Mouse (Mus musculus): ENCODE measurements around the gene Mrc2. TPM values are rescaled to one million over a fixed set of nuclear protein-coding genes. Genes with fewer than 3 reads are reported as not detected.

Gene Mrc2
- polyA plus RNA-seq, 1 experiment from 2014 or later = 14.7 TPM

Other genes starting within 250 kb of the Mrc2 start
- not detected in 2 replicates for gene Efcab3, start 229.1 kb upstream of the Mrc2 start, polyA plus RNA-seq (2014; fragmentation: Nextera tagmentation; extraction: Ambion mirVana)
- 49.8 and 58.5 TPM in 2 replicates for gene Mettl2, start 166.2 kb upstream of the Mrc2 start, polyA plus RNA-seq (2014; fragmentation: Nextera tagmentation; extraction: Ambion mirVana)
- not detected in 2 replicates for gene Gm10842, start 145.8 kb upstream of the Mrc2 start, polyA plus RNA-seq (2014; fragmentation: Nextera tagmentation; extraction: Ambion mirVana)
- gene Tlk2, start 113.8 kb upstream of the Mrc2 start, polyA plus RNA-seq (2014; fragmentation: Nextera tagmentation; extraction: Ambion mirVana) = 29.9 and 30.1 TPM in 2 replicates
- 0.10 TPM in 1 of 2 replicates, not detected in the other for gene March10, start 164.1 kb downstream of the Mrc2 start, polyA plus RNA-seq (2014; fragmentation: Nextera tagmentation; extraction: Ambion mirVana)

All from limb, embryonic 11.5 days (tissue).